Mouse (Mus musculus): ENCODE data around the gene Ak2. TPM values are rescaled to one million over a fixed set of nuclear protein-coding genes. Genes with fewer than 3 reads are reported as not detected.
A peak's percentile ranks its signal among the peaks of the same experiment; 100 is the strongest.

The Ak2 gene
- polyA plus RNA-seq, 1 experiment from 2014 or later = 81.6 TPM

DNA sequence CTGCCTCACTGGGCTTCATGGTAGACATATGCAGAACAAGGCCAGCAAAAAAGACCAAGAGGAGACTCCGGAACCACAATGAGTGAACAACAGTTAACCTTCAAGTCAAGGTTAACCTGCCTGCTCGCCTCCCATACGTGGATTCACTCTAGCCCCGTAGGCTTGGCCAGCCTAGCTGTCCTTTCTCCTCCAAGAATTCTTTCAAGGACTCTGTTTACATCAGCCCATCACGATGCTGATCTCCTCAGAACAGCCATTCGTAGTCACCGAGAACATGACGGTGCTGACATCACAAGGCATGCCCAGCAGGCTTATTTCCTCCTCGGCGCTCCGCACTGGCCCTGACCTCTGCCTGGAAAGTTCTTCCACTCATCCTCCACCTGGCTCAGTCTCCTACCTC lies 33.6 kb upstream of the Ak2 start:
- 89% methylated on average over 11 of the region's 11 CpGs for WGBS
- Histone ChIP-seq H3K9me3 (replicated peaks; ENCODE audit: control insufficient read depth, low read length, poor library complexity, severe bottlenecking) (no peaks in the 10 kb centered on the region), H3K4me2 (ENCODE audit: low read length) (no peak overlapping the region), H3K9ac (ENCODE audit: low read depth, low read length) (no peak overlapping the region), H3K27ac (ENCODE audit: low read length) (no peak overlapping the region), H3K4me3 (ENCODE audit: low read depth, low read length) (no peak overlapping the region), H3K36me3 (ENCODE audit: control insufficient read depth, insufficient read depth, low read length) (no peaks in the 10 kb centered on the region), H3K4me1 (ENCODE audit: control insufficient read depth, insufficient read depth, low read length) (peaks cover 25% of the 10 kb centered on the region), H3K27me3 (ENCODE audit: control insufficient read depth, insufficient read depth, low read depth, low read length) (no peaks in the 10 kb centered on the region)
- no peak for ATAC-seq

DNA sequence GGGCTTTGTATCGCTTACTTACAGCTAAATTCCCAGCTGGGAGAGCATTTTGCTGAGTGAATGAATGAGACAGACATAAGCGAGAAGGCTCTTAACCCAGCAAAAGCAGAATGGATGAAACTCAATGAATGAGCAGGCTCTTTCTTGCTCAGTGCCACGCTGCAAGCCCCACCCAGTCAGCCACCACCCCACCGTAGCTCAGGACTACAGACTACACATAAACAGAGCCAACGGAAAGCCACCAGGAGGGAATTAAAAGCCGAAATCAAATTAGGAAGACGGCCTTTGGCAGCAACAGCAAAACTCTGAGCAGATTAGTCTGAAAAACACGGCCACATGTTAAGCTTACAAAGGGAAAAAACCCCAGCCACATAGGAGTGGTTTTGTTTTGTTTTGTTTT lies 32.9 kb upstream of the Ak2 start:
- H3K36me3 ChIP-seq (ENCODE audit: control insufficient read depth, insufficient read depth, low read length) = no peaks in the 10 kb centered on the region
- no peak overlapping the region for H3K9ac ChIP-seq (ENCODE audit: low read depth, low read length)
- H3K4me1 ChIP-seq (ENCODE audit: control insufficient read depth, insufficient read depth, low read length) = peaks cover 27% of the 10 kb centered on the region
- no peak overlapping the region for H3K4me2 ChIP-seq (ENCODE audit: low read length)
- no peak overlapping the region for H3K4me3 ChIP-seq (ENCODE audit: low read depth, low read length)
- H3K9me3 ChIP-seq (replicated peaks; ENCODE audit: control insufficient read depth, low read length, poor library complexity, severe bottlenecking) = no peaks in the 10 kb centered on the region
- no peak for ATAC-seq
- no peak overlapping the region for H3K27ac ChIP-seq (ENCODE audit: low read length)
- H3K27me3 ChIP-seq (ENCODE audit: control insufficient read depth, insufficient read depth, low read depth, low read length) = no peaks in the 10 kb centered on the region
- WGBS = 38% methylated on average over 8 of the region's 8 CpGs

DNA sequence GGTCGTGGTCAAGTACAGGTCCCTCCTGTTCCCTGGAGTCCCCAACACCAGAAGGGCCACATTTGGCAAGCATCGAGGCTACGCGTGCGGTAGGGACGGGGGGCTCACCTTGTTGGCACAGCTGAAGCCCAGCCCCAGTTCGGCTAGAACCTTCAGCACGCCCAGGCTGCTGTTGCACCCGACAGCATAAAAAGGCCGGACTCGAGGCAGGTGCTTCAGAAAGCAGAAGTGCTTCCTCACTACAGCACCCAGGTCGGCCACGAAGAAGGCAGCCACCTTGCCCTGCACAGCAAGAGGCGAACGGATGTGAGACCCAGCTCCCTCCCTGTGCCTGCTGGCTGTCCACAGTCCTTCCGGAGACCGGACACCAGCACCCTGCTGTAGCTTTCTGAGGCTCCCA lies 32.1 kb upstream of the Ak2 start:
- no peak for ATAC-seq
- 85% methylated on average over 17 of the region's 17 CpGs for WGBS
- Histone ChIP-seq H3K4me3 (ENCODE audit: low read depth, low read length) (no peak overlapping the region), H3K27ac (ENCODE audit: low read length) (no peak overlapping the region), H3K27me3 (ENCODE audit: control insufficient read depth, insufficient read depth, low read depth, low read length) (no peaks in the 10 kb centered on the region), H3K4me1 (ENCODE audit: control insufficient read depth, insufficient read depth, low read length) (peaks cover 27% of the 10 kb centered on the region), H3K9ac (ENCODE audit: low read depth, low read length) (0 out of 2 replicates have a peak overlapping the region, but pooled peaks have one; percentile 12), H3K9me3 (replicated peaks; ENCODE audit: control insufficient read depth, low read length, poor library complexity, severe bottlenecking) (no peaks in the 10 kb centered on the region), H3K4me2 (ENCODE audit: low read length) (no peak overlapping the region), H3K36me3 (ENCODE audit: control insufficient read depth, insufficient read depth, low read length) (no peaks in the 10 kb centered on the region)

DNA sequence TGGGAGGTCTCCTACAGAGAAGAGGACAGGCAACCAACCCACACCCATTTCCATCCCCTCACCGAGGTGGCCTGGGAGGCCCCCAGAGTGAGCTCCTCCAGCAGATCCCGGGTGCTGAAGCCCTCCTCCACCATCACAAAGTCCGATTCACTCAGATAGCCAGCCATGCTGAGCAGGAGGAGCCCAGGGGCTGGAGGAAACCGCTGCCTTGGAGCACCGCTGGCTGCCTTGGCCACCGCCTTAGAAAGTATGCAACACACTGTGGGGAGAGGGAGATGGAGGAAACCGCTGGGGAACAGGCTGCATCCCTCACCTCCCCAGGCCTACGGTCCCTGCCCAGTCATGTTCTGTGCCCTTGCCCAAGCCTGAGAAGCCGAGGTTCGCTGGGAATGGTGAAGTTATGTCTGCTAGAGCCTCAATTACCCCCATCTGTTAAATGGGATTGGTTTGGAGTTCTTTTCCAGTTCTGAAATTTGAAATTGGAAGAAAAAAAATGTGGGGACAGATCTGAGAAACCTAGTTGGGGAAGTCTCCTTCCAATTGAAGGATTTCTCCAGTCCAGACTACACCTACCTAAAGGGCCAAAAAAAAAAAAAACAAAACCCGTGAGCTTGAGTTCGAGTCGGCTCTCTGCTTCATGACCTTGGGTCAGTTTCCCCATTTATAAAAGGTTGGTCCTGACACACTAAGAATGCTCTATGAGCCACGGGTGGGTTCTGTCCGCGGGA lies 30.3 kb upstream of the Ak2 start:
- WGBS = 6% methylated on average over 16 of the region's 16 CpGs
- no peak for ATAC-seq
- Histone ChIP-seq H3K4me3 (ENCODE audit: low read depth, low read length) (peak overlapping the region; percentile 83), H3K4me2 (ENCODE audit: low read length) (peak overlapping the region; percentile 78), H3K9me3 (replicated peaks; ENCODE audit: control insufficient read depth, low read length, poor library complexity, severe bottlenecking) (no peaks in the 10 kb centered on the region), H3K27ac (ENCODE audit: low read length) (no peak overlapping the region), H3K4me1 (ENCODE audit: control insufficient read depth, insufficient read depth, low read length) (peaks cover 21% of the 10 kb centered on the region), H3K36me3 (ENCODE audit: control insufficient read depth, insufficient read depth, low read length) (no peaks in the 10 kb centered on the region), H3K9ac (ENCODE audit: low read depth, low read length) (peak overlapping the region; percentile 93), H3K27me3 (ENCODE audit: control insufficient read depth, insufficient read depth, low read depth, low read length) (no peaks in the 10 kb centered on the region)

DNA sequence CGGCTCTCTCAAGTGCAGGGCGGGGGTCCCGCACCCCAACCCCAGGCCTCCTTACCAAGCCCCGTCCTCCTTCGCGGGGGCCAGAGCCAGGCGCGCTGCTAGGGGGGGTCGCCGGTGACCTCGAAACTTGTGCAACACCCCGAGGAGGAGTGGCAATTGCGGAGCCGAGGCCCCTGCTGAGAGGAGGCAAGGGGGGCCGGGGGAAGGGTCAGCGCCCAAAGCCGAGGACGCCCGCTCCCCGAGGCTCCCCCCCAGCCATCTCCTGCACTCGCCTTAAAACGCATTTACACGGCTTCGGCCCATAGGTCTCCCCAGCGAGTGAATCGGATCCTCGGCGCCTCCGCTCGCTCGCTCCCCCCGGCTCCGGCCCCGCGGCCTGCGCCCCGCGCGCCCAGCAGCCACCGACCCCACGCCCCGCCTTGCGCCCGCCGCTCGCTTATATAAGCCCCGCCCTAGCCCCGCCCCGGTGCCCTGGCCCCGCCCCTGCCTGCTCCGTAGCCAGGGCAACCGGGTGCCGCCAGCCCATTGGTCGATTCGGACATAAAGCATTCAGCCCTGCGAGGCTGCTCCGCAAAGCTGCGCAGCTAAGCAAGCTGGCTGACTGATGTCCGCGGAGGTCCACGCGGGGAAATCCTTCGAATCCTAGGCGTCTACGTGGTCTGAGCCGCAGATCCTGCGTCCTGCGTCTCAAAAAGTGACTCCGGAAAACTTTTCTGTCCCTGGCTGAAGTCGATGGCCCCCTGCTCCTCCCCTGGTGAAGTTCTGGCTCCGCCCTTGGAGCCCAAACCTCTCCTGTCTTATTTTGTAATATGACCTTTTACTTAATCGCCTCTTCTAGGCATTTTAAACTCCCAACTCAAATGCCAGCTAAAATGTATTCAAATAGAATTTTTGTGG lies 29.5 kb upstream of the Ak2 start, which contains the start of gene Azin2:
Gene Azin2, minus strand, starts transcription at position 414 of the 897 bp plus-strand sequence.
- Histone ChIP-seq H3K36me3 (ENCODE audit: control insufficient read depth, insufficient read depth, low read length) (no peaks in the 10 kb centered on the region), H3K27ac (ENCODE audit: low read length) (peak within 1 kb of the TSS; percentile 58), H3K9me3 (replicated peaks; ENCODE audit: control insufficient read depth, low read length, poor library complexity, severe bottlenecking) (no peaks in the 10 kb centered on the region), H3K4me1 (ENCODE audit: control insufficient read depth, insufficient read depth, low read length) (peaks cover 28% of the 10 kb centered on the region), H3K4me3 (ENCODE audit: low read depth, low read length) (peak within 1 kb of the TSS; percentile 83), H3K27me3 (ENCODE audit: control insufficient read depth, insufficient read depth, low read depth, low read length) (no peaks in the 10 kb centered on the region), H3K4me2 (ENCODE audit: low read length) (peak within 1 kb of the TSS; percentile 78), H3K9ac (ENCODE audit: low read depth, low read length) (peak within 1 kb of the TSS; percentile 93)
- peak; percentile 95 for ATAC-seq
- 1% methylated on average over 70 of the region's 72 CpGs for WGBS

DNA sequence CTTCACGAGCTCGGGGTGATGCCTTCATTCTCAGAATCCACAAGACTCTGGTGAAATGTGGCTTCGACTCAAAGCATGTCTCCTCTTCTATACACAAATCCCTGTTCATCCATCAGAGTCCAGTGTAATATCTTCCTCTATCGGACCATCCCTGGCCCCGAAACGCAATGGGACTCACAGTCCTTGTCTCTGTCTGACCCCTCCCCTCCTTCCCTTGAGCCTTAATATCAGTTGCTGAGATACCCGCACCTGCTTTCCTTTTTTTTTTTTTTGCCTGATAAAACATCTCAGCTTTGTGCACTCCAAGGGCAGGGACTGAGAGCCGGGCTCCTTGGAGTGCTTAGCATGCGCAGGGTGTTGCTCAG lies 28.9 kb upstream of the Ak2 start:
- peak overlapping the region; percentile 93 for H3K9ac ChIP-seq (ENCODE audit: low read depth, low read length)
- H3K4me2 ChIP-seq (ENCODE audit: low read length) = peak overlapping the region; percentile 78
- H3K27me3 ChIP-seq (ENCODE audit: control insufficient read depth, insufficient read depth, low read depth, low read length) = no peaks in the 10 kb centered on the region
- H3K9me3 ChIP-seq (replicated peaks; ENCODE audit: control insufficient read depth, low read length, poor library complexity, severe bottlenecking) = no peaks in the 10 kb centered on the region
- peaks cover 31% of the 10 kb centered on the region for H3K4me1 ChIP-seq (ENCODE audit: control insufficient read depth, insufficient read depth, low read length)
- peak overlapping the region; percentile 83 for H3K4me3 ChIP-seq (ENCODE audit: low read depth, low read length)
- ATAC-seq = 0 out of 2 replicates have a peak, but pooled peaks have one; percentile 23
- H3K27ac ChIP-seq (ENCODE audit: low read length) = no peak overlapping the region
- H3K36me3 ChIP-seq (ENCODE audit: control insufficient read depth, insufficient read depth, low read length) = no peaks in the 10 kb centered on the region
- 2% methylated on average over 9 of the region's 9 CpGs for WGBS

DNA sequence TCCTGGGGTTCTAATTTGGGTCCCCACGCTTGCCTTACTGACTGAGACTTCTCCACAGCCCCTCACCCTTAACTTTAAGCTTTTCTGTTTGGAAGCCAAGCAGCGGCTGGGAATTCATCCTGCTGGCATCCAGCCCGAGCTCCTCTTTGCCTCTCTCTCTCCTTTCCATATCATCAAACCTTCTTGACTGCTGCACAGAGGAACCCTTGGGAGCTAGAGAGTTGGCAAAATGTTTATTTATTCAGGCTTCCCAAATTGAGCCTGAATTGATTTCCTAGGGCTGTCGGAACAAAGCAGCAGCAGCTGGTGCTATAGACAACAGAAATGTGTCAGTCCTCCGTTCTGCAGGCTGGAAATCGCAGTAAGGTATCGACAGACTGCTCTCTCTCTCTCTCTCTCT lies 25.0 kb upstream of the Ak2 start:
- 12% methylated on average over 7 of the region's 7 CpGs for WGBS
- no peaks in the 10 kb centered on the region for H3K27me3 ChIP-seq (ENCODE audit: control insufficient read depth, insufficient read depth, low read depth, low read length)
- H3K27ac ChIP-seq (ENCODE audit: low read length) = peak overlapping the region; percentile 73
- peaks cover 17% of the 10 kb centered on the region for H3K4me1 ChIP-seq (ENCODE audit: control insufficient read depth, insufficient read depth, low read length)
- no peaks in the 10 kb centered on the region for H3K36me3 ChIP-seq (ENCODE audit: control insufficient read depth, insufficient read depth, low read length)
- H3K4me2 ChIP-seq (ENCODE audit: low read length) = peak overlapping the region; percentile 21
- no peak overlapping the region for H3K4me3 ChIP-seq (ENCODE audit: low read depth, low read length)
- ATAC-seq = no peak
- H3K9me3 ChIP-seq (replicated peaks; ENCODE audit: control insufficient read depth, low read length, poor library complexity, severe bottlenecking) = no peaks in the 10 kb centered on the region
- peak overlapping the region; percentile 20; the same call in 1 of the 2 replicates for H3K9ac ChIP-seq (ENCODE audit: low read depth, low read length)

DNA sequence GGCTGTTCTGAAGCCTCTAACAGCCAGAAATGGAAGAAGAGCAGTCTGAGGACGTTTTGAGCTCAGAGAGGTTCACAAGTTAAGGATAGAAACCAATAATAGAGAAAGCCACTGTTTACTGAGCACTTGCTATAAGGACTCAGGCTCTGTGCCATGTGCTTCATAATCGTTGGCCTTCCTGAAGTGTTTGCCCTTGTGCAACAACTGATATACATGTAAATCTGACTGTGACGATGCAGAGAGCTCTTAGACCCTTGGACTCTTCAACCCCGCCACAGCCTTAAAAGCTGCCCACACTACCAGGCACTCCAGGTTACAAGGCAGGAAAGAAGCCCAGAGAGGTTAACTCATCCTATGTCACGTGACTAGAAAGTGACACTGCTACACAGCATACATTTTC lies 22.7 kb upstream of the Ak2 start:
- H3K4me3 ChIP-seq (ENCODE audit: low read depth, low read length) = no peak overlapping the region
- no peak overlapping the region for H3K4me2 ChIP-seq (ENCODE audit: low read length)
- peaks cover 10% of the 10 kb centered on the region; the same call in 1 of the 2 replicates for H3K4me1 ChIP-seq (ENCODE audit: control insufficient read depth, insufficient read depth, low read length)
- no peaks in the 10 kb centered on the region for H3K36me3 ChIP-seq (ENCODE audit: control insufficient read depth, insufficient read depth, low read length)
- no peaks in the 10 kb centered on the region for H3K9me3 ChIP-seq (replicated peaks; ENCODE audit: control insufficient read depth, low read length, poor library complexity, severe bottlenecking)
- no peak overlapping the region for H3K9ac ChIP-seq (ENCODE audit: low read depth, low read length)
- WGBS = 77% methylated on average over 5 of the region's 5 CpGs
- H3K27ac ChIP-seq (ENCODE audit: low read length) = no peak overlapping the region
- H3K27me3 ChIP-seq (ENCODE audit: control insufficient read depth, insufficient read depth, low read depth, low read length) = no peaks in the 10 kb centered on the region
- no peak for ATAC-seq

Measured in midbrain, embryonic 16.5 days (tissue).